Mouse (Mus musculus): ENCODE measurements around the gene Gja8.

Gene Gja8

GRCm38 (mm10) chr3:96880385-96880784, 45.4 kb downstream of the Gja8 start:
- no peak for DNase-seq (ENCODE audit: extremely low read depth, insufficient read length, low spot score)

- no peak for DNase-seq (ENCODE audit: extremely low read depth, insufficient read length, low spot score)
These were observed 46.3 kb downstream of the Gja8 start for GRCm38 (mm10) chr3:96879536-96879935.

GRCm38 (mm10) chr3:96874808-96875571, 50.8 kb downstream of the Gja8 start:
- no peak for DNase-seq (ENCODE audit: extremely low read depth, insufficient read length, low spot score)

GRCm38 (mm10) chr3:96872501-96872900, 53.3 kb downstream of the Gja8 start:
- DNase-seq (ENCODE audit: extremely low read depth, insufficient read length, low spot score): no peak

GRCm38 (mm10) chr3:96871070-96871469, 54.8 kb downstream of the Gja8 start:
- no peak for DNase-seq (ENCODE audit: extremely low read depth, insufficient read length, low spot score)

GRCm38 (mm10) chr3:96870270-96870669, 55.5 kb downstream of the Gja8 start:
- no peak for DNase-seq (ENCODE audit: extremely low read depth, insufficient read length, low spot score)

- no peak for DNase-seq (ENCODE audit: extremely low read depth, insufficient read length, low spot score)
These were observed 56.7 kb downstream of the Gja8 start for GRCm38 (mm10) chr3:96869091-96869490.

- DNase-seq (ENCODE audit: extremely low read depth, insufficient read length, low spot score): no peak
These were observed 57.3 kb downstream of the Gja8 start for GRCm38 (mm10) chr3:96868566-96868965.

GRCm38 (mm10) chr3:96867863-96868262, 58.0 kb downstream of the Gja8 start:
- no peak for DNase-seq (ENCODE audit: extremely low read depth, insufficient read length, low spot score)
